Mouse (Mus musculus) erythroblast, embryonic 14.5 days (primary cell): ENCODE data around the gene Ncoa3.

Experiments used
- GATA1 ChIP-seq: IDR thresholded peaks from 2 replicates; pipeline ENCODE4 v1.6.1; 2012; ENCODE audit warnings: low read length, inconsistent platforms, mixed read lengths
- TAL1 ChIP-seq: IDR thresholded peaks from 3 replicates; pipeline ENCODE4 v1.6.1; 2012; ENCODE audit warnings: low read length, inconsistent platforms, mixed read lengths

GRCm38 (mm10) chr2:165994341-165994740, 1.9 kb downstream of the Ncoa3 start:
- TF ChIP-seq TAL1 (no peak), GATA1 (no peak)
